Mouse (Mus musculus) thymus, adult 2 months (tissue): ENCODE data around the gene Rpl7a.

ENCODE experiments used
- CTCF ChIP-seq: fragments of 200-500 bp; IDR thresholded peaks from 2 replicates; pipeline ENCODE4 v1.5.1; 2012; ENCODE audit warnings: mild to moderate bottlenecking, control low read depth, low read length, moderate library complexity, borderline replicate concordance; ENCODE audit not compliant: control insufficient read depth, poor library complexity, insufficient read depth; ENCODE audit errors: extremely low read depth
- POLR2A ChIP-seq: fragments of 200-500 bp; IDR thresholded peaks from 2 replicates; pipeline ENCODE4 v1.6.1; 2012; ENCODE audit warnings: mild to moderate bottlenecking, low read length, control low read depth, moderate library complexity; ENCODE audit not compliant: control insufficient read depth, poor library complexity, insufficient read depth; ENCODE audit errors: extremely low read depth

DNA sequence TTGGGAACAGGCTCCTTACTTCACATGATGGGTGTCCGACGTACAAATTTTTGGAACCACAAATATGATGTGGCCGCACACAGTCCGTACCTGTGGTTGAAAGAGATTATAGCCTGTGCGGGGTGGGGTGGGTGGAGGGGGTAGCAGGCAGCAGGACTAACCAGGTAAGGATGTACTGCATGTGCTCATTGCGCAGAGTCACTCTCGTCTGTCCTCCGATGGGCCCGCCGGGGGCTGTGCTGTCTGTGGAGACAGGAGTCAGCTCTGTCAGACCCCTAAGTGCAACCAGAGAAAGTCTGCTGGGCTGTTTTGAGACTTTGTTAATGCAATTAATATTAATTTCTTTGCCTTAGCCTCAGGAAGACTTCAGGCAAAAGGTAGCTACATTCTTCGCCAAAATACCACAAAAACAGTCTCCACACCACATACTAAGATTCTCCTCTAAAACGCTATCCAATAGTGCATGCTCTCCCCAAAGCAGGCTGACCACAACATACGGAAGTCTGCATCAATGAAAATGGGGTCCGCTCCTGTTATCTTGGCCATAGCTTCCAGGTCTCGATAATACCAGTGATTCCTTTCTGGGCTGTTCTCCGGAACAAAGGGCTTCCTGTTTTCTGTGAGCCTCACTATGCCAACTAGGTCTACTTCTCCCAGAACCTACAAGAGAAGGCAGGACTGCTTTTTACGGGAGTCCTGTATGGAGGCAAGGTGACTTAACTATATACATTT is 3.0 kb downstream of the Rpl7a start:
- TF ChIP-seq CTCF (no peak), POLR2A (no peak)
